Mouse (Mus musculus) adrenal gland, postnatal 36 days (tissue): ENCODE measurements around the gene Strn3. TPM values are rescaled to one million over a fixed set of nuclear protein-coding genes. Genes with fewer than 3 reads are reported as not detected.
A peak's percentile ranks its signal among the peaks of the same experiment; 100 is the strongest.
"Not testable (repeated sequence)": the region's sequence is repeated elsewhere in the genome, so short reads cannot be mapped to it uniquely, and the experiment has no call there.

Source experiments
- DNase-seq, 2 experiments: peaks; one replicate each; pipeline ENCODE4 v3.0.0; 2021; ENCODE audit warnings: mixed read lengths in 1 of 2
- total RNA-seq, 2 experiments: library from RNA; stranded (reverse); gene quantifications; 2 replicates each; pipeline ENCODE4 v1.2.3; 2021

The Strn3 gene
- total RNA-seq, 2 experiments from 2014 or later = 89.0 to 96.2 TPM

DNA sequence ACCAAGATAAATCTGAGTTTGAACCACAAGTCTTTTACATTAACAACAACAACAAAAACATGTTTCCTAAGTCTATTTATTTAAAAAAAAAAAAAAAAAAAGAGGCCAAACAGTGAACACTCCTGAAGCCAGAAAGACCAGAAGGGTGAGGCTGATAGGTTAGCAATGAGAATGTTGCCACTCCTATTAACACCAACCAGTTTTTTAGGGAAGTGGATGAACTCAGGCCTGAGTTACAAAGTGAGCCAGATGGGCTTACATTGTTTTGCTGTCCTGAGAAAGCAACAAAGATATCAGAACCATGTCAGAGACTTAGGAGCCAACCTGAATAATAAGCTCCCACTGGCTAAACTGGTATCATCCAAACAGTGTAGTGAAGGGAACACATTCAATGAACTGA is 71.1 kb downstream of the Strn3 start:
- DNase-seq = no peak

- no peak for DNase-seq
Measured at GRCm38 (mm10) chr12:51612361-51612760, 79.3 kb downstream of the Strn3 start.

DNA sequence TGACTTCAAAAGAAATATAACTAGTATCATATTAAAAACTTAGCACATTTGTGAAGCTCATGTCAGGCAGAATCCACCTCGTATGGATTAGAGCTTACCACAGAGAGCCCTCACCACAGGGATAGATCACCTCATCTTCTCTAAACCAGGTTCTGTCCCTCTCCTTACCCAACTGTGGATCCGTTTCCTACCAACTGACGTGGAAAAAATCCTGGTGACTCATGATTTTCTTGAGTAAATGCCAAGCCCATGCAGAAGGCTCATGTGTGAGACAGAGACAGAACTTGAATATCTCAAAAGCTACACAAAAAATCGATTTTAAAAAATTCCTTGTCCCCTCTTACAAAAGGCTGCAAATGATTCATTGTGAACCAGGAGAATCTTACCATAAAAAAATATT is 85.6 kb downstream of the Strn3 start:
- no peak for DNase-seq

DNA sequence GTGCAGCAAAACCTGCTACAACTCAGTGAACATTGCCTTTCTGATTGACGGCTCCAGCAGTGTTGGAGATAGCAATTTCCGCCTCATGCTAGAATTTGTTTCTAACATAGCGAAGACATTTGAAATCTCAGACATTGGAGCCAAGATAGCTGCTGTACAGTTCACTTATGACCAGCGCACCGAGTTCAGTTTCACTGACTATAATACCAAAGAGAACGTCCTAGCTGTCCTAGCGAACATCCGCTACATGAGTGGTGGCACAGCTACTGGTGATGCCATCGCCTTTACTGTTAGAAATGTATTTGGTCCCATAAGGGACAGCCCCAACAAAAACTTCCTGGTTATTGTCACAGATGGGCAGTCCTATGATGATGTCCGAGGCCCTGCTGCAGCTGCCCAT is 88.4 kb downstream of the Strn3 start:
- DNase-seq = no peak

DNA sequence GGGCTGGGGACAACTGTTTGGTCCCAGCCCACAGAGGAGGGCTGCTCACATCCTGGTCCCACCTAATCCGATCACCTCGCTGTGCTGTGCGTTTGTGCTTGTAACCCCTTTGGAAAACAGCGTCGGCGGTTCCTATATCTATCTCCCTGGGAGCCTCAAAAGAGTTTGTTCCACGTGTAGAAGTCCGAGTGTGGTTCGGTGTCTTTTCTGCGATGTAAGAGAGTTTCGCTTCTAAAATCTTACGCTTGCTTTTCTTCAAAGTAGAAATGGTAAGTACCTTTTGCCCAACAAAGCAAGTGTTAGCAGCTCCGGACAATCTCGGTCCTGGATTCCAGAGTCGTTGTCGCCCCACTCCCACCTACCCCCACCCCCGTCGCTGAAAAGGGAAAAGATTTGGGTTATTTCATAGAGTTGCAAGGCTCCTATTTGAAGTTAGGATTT is 97.6 kb downstream of the Strn3 start:
- no peak for DNase-seq

DNA sequence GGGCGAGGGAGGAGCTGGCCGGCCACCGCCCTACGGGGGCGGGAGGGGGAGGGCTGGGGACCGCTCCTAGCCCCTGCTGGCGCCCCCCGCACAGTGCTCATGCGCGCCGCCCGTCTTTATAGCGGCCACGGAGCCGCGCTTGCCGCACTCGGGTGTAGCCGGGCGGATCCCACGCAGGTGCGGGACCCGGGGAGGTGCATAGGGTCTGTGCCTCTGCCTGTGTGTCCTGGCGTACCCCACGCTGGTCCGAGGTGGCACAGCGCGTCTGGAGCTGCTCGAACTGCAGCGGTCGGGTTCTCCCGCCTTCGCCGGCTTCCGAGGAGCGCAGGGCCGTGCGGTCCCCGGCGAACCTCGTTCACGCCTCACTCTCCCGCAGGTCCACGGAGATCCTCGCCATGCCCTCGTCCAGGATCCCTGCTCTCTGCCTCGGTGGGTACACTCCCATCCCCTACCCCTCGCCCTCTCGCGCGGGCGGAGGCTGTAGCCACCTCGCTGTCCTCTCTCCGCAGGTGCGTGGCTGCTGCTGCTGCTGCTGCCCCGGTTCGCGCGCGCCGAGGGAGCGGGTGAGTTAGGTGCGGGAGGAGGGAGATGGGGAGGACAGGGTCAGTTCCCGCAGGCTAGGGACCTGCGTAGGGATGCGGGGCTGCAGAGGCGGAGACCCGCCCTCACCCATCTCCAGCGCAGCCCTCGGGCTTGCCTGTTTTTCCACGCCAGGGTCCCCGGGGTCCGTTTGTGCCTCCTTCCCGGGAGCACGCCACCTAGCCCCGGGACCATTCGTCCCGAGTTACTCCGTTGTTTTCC is 98.3 kb downstream of the Strn3 start, which contains the start of gene Coch:
Gene Coch (plus strand): TSS at position 113 of the 801 bp plus-strand sequence.
- DNase-seq = peak; percentile 14 to 20

GRCm38 (mm10) chr12:51592888-51593228 is 98.8 kb downstream of the Strn3 start:
- DNase-seq = peak; percentile 13 to 27

GRCm38 (mm10) chr12:51591921-51592320 is 99.8 kb downstream of the Strn3 start:
- no peak for DNase-seq

DNA sequence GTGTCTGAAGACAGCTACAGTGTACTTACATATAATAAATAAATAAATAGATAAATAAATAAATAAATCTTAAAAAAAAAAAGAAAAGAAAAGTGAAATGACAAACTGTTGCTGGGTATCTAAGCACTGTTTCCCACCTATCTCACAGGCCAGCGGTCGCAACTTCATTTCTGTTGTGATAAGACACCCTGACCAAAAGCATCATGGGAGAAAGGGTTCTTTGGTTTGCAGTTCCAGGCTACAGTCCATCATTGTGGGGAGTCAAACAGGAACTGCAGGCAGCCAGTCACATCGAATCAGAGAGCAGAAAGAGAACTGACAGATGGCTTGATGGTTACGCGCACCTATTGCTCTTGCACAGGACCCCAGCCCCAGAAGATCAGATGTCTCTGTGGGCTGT is 102.4 kb downstream of the Strn3 start:
- DNase-seq = no peak

- DNase-seq = not testable (repeated sequence)
Measured at GRCm38 (mm10) chr12:51577816-51578215, 113.9 kb downstream of the Strn3 start.

DNA sequence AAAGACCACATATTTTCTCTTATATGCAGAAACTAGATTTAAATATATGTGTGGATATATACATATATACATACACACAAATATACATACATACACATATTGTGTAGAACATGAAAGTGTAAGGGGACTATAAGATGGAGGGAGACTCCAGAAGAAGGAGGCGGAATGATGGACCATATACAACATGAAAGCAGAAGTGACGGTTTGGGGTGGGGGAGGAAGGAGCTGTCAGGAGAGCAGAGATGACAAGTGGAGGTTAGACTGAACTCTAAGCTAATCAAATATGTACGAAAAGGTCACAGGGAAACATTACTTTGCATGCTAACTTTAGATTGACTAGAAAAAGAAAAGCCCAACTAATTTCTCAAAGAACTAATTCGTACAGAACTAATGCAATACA is 119.0 kb downstream of the Strn3 start:
- no peak for DNase-seq

DNA sequence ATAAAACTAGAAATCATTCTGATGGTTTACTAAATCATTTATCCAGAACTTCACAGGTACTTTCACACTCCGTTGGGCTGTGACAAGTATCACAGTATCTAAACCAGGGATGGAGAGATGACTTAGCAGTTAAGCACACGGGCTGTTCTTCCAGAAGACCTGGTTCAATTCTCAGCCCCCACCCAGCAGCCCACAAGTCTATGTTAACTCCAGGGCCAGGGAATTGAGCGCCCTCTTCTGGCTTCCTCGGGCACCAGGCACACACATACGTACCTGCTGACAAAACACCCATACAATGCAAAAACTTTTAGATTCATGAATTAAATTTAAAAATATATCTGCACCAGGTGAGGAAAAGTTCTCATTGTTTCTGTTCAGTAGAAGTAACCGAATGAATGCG is 121.8 kb downstream of the Strn3 start:
- no peak for DNase-seq

GRCm38 (mm10) chr12:51569472-51569871 is 122.2 kb downstream of the Strn3 start:
- DNase-seq = no peak

DNA sequence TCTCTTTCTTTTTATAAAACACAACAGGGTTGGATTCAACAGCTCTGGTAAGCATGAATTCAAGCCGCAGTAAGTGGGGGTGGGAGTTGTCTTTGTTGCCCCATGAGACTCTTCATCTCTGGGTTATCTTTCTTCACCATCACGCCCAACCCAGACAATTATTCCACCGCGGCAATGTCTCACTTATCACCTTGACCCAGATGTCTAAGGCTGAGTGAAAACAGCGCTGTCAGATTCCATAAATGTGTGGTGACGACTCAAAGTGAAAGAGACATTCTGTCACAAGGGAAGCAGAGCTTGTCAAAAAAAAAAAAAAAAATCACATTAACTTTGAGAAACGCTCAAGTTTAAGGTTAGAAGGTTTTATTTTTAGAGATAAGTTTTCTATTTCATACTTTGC is 124.5 kb downstream of the Strn3 start:
- DNase-seq = peak in 1 of 2 experiments; percentile 9

DNA sequence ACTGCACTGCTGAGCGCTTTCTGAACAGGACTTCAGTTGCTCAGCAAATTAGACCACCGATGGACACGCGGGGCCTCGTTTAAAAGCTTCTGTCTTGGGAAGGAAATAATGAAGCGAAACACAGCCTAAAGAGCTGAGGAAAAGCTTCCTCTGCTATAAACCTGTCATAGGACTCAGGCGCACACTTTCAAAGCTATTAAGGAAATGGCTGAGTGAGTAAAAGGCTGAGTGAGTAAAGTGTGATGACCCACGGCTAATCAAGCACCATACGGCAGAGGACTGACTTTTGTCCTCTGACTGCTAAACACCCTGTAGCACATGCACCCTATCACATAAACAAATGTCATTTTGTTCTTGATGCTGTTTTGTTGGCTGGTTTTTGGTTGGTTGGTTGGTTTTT is 130.3 kb downstream of the Strn3 start:
- DNase-seq = no peak

Other genes starting within 250 kb of the Strn3 start
- gene Coch, start 98.6 kb downstream of the Strn3 start, total RNA-seq = under 1 TPM in 1 of 2 experiments, not detected in 1; 0.36 TPM
- 10 to 100 TPM; 26.3 to 26.7 TPM for gene Ap4s1, start 864 bp downstream of the Strn3 start, total RNA-seq
- 10 to 100 TPM; 86.7 to 95.8 TPM for gene Hectd1, start 137.6 kb upstream of the Strn3 start, total RNA-seq